Mouse (Mus musculus): ENCODE data around the gene Stat5b. TPM values are rescaled to one million over a fixed set of nuclear protein-coding genes. Genes with fewer than 3 reads are reported as not detected.

Gene Stat5b
- polyA plus RNA-seq, 1 experiment from 2014 or later = 25.3 TPM

DNA sequence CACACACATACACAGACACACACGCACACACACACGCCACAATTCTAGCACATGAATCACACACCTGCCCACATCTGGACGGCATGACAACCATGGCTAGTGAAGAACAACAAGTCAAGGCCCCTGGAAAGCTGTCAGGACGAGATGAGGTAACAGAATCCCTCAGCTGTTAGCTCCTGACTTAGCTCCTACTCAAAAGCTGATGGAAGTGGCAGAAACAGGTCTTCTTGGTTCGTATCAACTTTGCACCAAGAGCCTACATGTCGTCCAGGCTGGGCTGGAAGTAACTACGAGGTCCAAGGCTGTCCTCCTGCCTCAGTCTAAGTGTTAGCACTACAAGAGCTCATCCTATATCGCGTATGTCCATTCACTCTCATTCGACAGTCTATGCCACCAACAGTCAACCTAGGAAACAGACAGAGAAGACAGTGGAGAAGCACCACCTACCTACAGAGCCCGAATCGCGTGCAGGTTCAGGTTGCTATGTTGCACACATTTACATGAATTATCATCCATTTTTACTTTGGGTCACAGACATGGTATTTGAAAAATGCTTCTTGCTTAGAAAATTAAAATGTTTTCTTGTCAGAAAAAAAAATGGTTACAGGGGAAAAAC, 28.8 kb downstream of the Stat5b start:
- peaks cover 70% of the 10 kb centered on the region for H3K4me1 ChIP-seq (replicated peaks)
- WGBS = 84% methylated on average over 13 of the region's 13 CpGs
- H3K27me3 ChIP-seq = no peaks in the 10 kb centered on the region
- H3K27ac ChIP-seq = peak overlapping the region; percentile 70; the same call in 1 of the 2 replicates
- no peak overlapping the region for H3K4me3 ChIP-seq
- H3K9me3 ChIP-seq (replicated peaks) = no peaks in the 10 kb centered on the region
- no peak for ATAC-seq (replicated peaks; ENCODE audit: insufficient number of reproducible peaks, insufficient read depth, low FRiP score, low read depth)
- peak overlapping the region; percentile 47; the same call in 1 of the 2 replicates for H3K4me2 ChIP-seq
- no peaks in the 10 kb centered on the region for H3K36me3 ChIP-seq
- no peak overlapping the region for H3K9ac ChIP-seq

DNA sequence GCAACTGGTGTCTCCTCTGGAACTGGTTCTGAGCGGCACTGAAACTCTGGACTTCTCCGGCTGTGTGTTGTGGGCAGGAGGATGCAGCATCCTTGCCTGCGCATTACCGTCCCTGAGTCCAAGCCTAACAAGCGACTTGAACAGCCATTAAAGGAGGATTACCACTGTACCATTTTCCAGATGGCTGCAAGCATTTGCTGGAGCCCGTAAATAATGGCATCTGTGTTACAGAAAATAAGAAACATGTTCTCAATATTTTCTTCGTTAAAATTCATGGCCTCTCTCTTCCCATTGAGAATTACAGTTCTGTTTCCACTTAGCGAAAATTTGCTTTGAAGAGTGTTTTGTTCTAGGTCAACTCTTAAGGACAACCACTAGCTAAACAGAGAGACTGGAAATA, 30.5 kb downstream of the Stat5b start:
- Histone ChIP-seq H3K4me1 (replicated peaks) (peaks cover 72% of the 10 kb centered on the region), H3K4me3 (no peak overlapping the region)

DNA sequence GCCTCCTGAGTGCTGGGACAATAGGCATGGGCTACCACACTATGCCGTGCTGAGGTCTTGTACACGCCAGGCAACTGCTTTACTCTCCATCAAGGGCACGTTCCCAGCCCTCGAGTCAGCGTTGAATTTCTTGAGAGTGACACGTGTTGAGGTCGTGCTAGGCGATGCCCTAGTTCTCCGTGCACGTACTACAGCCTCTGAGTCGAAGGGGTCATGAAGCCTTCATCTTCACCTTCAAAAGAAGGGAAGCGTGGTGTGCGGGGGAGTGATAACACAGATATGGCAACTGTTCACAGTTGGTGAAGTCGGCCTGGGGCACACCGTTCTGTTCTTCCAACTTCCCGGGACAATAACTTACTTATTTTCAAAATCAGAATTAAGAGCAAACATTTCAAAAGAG, 30.9 kb downstream of the Stat5b start:
- no peak overlapping the region for H3K27ac ChIP-seq
- no peak overlapping the region for H3K4me3 ChIP-seq
- no peak overlapping the region for H3K9ac ChIP-seq
- peaks cover 72% of the 10 kb centered on the region for H3K4me1 ChIP-seq (replicated peaks)
- no peaks in the 10 kb centered on the region for H3K27me3 ChIP-seq
- no peak overlapping the region for H3K4me2 ChIP-seq
- H3K36me3 ChIP-seq = no peaks in the 10 kb centered on the region
- WGBS = 56% methylated on average over 16 of the region's 16 CpGs
- no peak for ATAC-seq (replicated peaks; ENCODE audit: insufficient number of reproducible peaks, insufficient read depth, low FRiP score, low read depth)
- no peaks in the 10 kb centered on the region for H3K9me3 ChIP-seq (replicated peaks)

More for the DNA sequence above, 30.5 kb downstream of the Stat5b start:
- H3K4me2 ChIP-seq = no peak overlapping the region
- H3K9ac ChIP-seq = no peak overlapping the region
- 89% methylated on average over 8 of the region's 8 CpGs for WGBS
- H3K27ac ChIP-seq = no peak overlapping the region
- H3K9me3 ChIP-seq (replicated peaks) = no peaks in the 10 kb centered on the region
- ATAC-seq (replicated peaks; ENCODE audit: insufficient number of reproducible peaks, insufficient read depth, low FRiP score, low read depth) = no peak
- H3K36me3 ChIP-seq = no peaks in the 10 kb centered on the region
- H3K27me3 ChIP-seq = no peaks in the 10 kb centered on the region

DNA sequence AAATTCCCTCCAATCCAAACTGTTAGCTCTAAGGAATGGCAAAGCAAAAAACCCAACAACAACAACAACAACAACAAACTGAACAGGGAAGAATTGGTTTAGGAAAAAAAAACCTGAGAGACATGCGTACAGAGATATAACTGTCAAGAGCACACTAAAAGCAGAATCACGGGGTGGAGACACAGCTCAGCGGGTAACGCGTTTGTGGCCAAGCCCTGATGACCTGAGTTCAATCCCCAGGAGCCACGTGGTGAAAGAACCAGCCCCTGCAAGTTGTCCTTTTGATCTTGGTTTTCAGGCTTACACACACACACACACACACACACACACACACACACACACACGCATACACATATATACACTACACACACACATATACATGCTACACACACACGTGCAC, 31.5 kb downstream of the Stat5b start:
- Histone ChIP-seq H3K9ac (no peak overlapping the region), H3K4me1 (replicated peaks) (peaks cover 71% of the 10 kb centered on the region), H3K27me3 (no peaks in the 10 kb centered on the region), H3K4me3 (no peak overlapping the region), H3K9me3 (replicated peaks) (no peaks in the 10 kb centered on the region), H3K27ac (no peak overlapping the region), H3K4me2 (no peak overlapping the region), H3K36me3 (no peaks in the 10 kb centered on the region)
- no peak for ATAC-seq (replicated peaks; ENCODE audit: insufficient number of reproducible peaks, insufficient read depth, low FRiP score, low read depth)
- 79% methylated on average over 8 of the region's 8 CpGs for WGBS

DNA sequence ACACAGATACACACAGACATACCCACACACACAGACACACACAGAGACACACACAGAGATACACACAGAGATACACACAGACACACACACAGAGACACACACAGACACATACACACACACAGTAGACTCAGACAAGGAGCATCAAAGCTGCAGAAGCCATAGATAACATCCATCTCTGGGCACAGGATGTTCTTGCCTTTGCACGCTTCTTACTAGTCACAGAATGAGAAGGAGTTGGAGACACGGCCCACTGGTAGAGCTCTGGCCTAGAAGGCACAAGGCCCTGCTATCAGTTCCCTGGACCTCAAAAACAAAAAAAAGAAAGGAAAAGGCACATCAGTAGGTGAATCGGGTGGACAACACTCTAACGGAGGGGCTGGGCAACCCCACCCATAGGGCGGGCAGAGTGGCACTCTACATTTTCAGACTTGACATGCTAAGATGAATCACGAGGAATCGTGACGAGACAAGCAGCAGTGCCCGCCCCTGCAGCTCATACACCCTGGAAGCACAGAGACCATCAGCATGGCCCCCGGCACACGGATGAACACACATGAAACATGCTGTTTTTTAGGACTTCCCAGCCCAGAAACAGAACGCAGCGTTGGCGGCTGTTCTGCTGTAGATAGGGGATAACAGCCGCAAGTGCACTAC, 32.0 kb downstream of the Stat5b start:
- WGBS = 86% methylated on average over 15 of the region's 15 CpGs
- H3K4me3 ChIP-seq = no peak overlapping the region
- peaks cover 65% of the 10 kb centered on the region for H3K4me1 ChIP-seq (replicated peaks)
- no peaks in the 10 kb centered on the region for H3K36me3 ChIP-seq
- no peaks in the 10 kb centered on the region for H3K27me3 ChIP-seq
- H3K9me3 ChIP-seq (replicated peaks) = no peaks in the 10 kb centered on the region
- ATAC-seq (replicated peaks; ENCODE audit: insufficient number of reproducible peaks, insufficient read depth, low FRiP score, low read depth) = no peak
- no peak overlapping the region for H3K4me2 ChIP-seq
- H3K27ac ChIP-seq = no peak overlapping the region
- H3K9ac ChIP-seq = no peak overlapping the region

DNA sequence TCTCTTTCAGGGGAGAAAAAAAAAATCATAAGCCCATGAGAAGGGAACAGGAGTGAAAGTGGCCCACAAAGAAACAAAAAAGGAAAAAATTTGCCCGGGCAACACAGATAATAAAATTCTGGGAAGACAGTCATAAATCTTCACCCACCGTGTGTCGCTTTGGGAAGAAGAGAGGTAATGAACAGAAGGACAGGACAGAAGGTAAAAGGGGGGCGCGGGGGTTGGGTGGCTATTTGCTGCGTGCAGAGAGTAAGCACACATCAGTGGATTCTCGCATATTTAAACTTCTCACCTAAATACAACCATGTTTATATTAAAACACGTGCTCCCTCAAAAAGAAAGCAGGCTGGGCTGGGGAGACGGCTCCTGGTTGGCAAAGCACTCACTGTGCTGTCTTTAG, 33.2 kb downstream of the Stat5b start:
- no peak for ATAC-seq (replicated peaks; ENCODE audit: insufficient number of reproducible peaks, insufficient read depth, low FRiP score, low read depth)
- no peaks in the 10 kb centered on the region for H3K36me3 ChIP-seq
- WGBS = 76% methylated on average over 9 of the region's 9 CpGs

DNA sequence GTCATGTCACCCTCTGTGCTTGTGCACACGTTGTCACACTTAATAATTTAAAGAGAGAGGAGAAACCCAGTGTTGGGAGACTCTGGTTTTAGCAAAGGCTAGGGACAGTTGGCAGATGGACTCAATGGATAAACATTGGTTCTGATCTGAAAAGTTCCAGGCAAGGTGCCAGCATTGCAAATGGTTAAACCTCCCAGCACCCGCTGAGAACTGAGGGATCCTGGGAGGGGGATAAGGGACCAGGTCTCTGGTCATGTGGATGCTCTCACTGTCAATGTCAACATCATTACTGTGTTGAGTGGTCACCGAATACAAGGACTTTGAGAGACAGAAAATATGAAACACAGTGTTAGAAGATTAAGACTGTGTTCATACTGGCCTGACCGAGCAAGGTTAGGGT, 33.7 kb downstream of the Stat5b start:
- 49% methylated on average over 4 of the region's 4 CpGs for WGBS
- peaks cover 56% of the 10 kb centered on the region for H3K4me1 ChIP-seq (replicated peaks)

More for the DNA sequence above, 33.2 kb downstream of the Stat5b start:
- no peak overlapping the region for H3K27ac ChIP-seq
- H3K9ac ChIP-seq = no peak overlapping the region
- H3K4me1 ChIP-seq (replicated peaks) = peaks cover 59% of the 10 kb centered on the region
- no peaks in the 10 kb centered on the region for H3K9me3 ChIP-seq (replicated peaks)
- H3K4me2 ChIP-seq = no peak overlapping the region
- no peaks in the 10 kb centered on the region for H3K27me3 ChIP-seq
- no peak overlapping the region for H3K4me3 ChIP-seq

DNA sequence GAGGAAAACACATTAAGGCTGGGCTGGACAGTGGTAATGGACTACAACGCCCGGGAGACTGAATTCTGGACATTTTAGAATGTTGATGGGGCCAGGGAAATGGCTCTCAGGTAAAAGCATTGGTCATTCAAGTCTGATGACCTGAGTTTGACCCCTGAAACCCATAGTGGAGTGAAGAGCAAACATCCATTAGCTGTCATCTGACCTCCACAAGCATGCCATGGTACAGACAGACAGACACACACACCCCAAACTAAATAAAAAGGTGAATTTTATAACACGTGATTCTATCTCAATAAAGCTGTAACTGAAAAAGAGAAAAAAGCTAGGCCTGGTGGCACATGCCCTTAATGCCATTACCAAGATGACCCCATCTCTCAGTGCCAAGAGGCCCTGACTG, 34.2 kb downstream of the Stat5b start:
- H3K4me2 ChIP-seq = no peak overlapping the region
- H3K4me3 ChIP-seq = no peak overlapping the region
- no peak overlapping the region for H3K27ac ChIP-seq
- no peaks in the 10 kb centered on the region for H3K9me3 ChIP-seq (replicated peaks)
- ATAC-seq (replicated peaks; ENCODE audit: insufficient number of reproducible peaks, insufficient read depth, low FRiP score, low read depth) = no peak
- peaks cover 52% of the 10 kb centered on the region for H3K4me1 ChIP-seq (replicated peaks)
- H3K27me3 ChIP-seq = no peaks in the 10 kb centered on the region
- WGBS = 63% methylated on average over 3 of the region's 3 CpGs
- H3K36me3 ChIP-seq = no peaks in the 10 kb centered on the region
- no peak overlapping the region for H3K9ac ChIP-seq

More for the DNA sequence above, 33.7 kb downstream of the Stat5b start:
- Histone ChIP-seq H3K27me3 (no peaks in the 10 kb centered on the region), H3K4me3 (no peak overlapping the region), H3K9ac (no peak overlapping the region), H3K27ac (no peak overlapping the region), H3K9me3 (replicated peaks) (no peaks in the 10 kb centered on the region), H3K36me3 (no peaks in the 10 kb centered on the region), H3K4me2 (no peak overlapping the region)
- no peak for ATAC-seq (replicated peaks; ENCODE audit: insufficient number of reproducible peaks, insufficient read depth, low FRiP score, low read depth)

DNA sequence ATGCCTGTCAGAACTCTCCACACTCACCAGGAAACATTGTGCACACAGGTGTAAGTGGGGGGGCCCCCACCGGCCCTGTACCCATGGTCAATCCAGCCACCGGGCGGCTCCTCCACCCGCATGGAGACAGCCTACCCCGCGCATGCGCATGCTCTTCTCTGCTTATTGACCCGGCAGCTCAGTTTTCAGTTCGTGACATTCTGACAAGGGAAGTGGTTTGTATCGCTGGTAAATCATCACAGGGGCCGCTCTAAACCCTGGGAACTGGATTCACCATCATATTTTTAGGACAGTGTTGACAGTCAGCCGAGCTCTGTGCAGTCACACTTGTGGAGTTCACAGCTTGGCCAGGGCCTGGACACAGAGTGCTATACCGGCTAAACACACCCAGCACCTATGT, 36.0 kb downstream of the Stat5b start:
- Histone ChIP-seq H3K4me2 (peak overlapping the region; percentile 52), H3K36me3 (no peaks in the 10 kb centered on the region), H3K9me3 (replicated peaks) (no peaks in the 10 kb centered on the region), H3K4me1 (replicated peaks) (peaks cover 55% of the 10 kb centered on the region), H3K4me3 (peak overlapping the region; percentile 19), H3K27me3 (no peaks in the 10 kb centered on the region), H3K27ac (peak overlapping the region; percentile 74), H3K9ac (0 out of 2 replicates have a peak overlapping the region, but pooled peaks have one; percentile 3)
- peak; percentile 66 for ATAC-seq (replicated peaks; ENCODE audit: insufficient number of reproducible peaks, insufficient read depth, low FRiP score, low read depth)
- 20% methylated on average over 13 of the region's 13 CpGs for WGBS

DNA sequence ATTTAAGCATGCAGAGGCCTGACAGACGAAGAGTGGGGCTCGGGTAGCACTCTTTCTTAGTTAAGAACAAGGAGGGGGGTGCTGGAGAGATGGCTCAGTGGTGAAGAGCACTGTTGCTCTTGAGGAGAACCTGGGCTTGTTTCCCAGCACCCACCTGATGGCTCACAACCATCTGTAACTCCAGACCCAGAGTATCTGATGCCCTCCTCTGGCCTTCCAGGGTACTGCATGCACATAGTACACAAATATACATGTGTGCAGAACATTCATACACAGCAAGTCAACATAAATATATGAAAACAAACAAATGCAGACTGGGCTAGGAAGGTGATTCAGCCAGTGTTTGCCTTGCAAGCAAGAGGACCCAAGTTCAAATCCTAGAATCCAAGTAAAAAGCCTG, 39.4 kb downstream of the Stat5b start:
- no peak for ATAC-seq (replicated peaks; ENCODE audit: insufficient number of reproducible peaks, insufficient read depth, low FRiP score, low read depth)
- Histone ChIP-seq H3K27me3 (no peaks in the 10 kb centered on the region), H3K4me1 (replicated peaks) (peaks cover 43% of the 10 kb centered on the region), H3K36me3 (no peaks in the 10 kb centered on the region), H3K4me3 (no peak overlapping the region), H3K9me3 (replicated peaks) (no peaks in the 10 kb centered on the region), H3K9ac (no peak overlapping the region), H3K4me2 (peak overlapping the region; percentile 0; the same call in 1 of the 2 replicates), H3K27ac (peak overlapping the region; percentile 55)
- WGBS = 93% methylated on average over 2 of the region's 2 CpGs

DNA sequence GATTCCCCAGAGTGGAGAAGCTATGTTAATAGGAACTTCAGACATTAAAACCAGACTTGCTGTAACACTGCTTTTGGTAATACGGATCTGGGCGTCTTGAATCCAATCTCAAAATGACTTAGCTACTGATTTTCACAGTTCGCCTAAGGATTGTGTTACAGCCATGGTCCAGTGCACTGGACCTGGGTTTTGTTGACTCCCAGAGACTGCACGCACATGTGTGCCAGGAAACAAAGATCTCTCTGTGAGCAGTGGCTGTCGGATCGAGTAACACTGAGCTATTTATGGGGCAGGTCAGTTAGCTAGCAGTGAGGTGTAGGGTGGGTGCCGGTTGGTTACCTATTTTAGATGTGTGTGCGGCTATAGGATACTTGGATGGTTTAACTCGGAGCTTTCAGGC, 40.0 kb downstream of the Stat5b start:
- ATAC-seq (replicated peaks; ENCODE audit: insufficient number of reproducible peaks, insufficient read depth, low FRiP score, low read depth) = 0 out of 2 replicates have a peak, but pooled peaks have one; percentile 51
- peak overlapping the region; percentile 55 for H3K27ac ChIP-seq
- H3K36me3 ChIP-seq = no peaks in the 10 kb centered on the region
- H3K4me3 ChIP-seq = no peak overlapping the region
- no peak overlapping the region for H3K9ac ChIP-seq
- 43% methylated on average over 9 of the region's 9 CpGs for WGBS
- peak overlapping the region; percentile 0; the same call in 1 of the 2 replicates for H3K4me2 ChIP-seq
- H3K4me1 ChIP-seq (replicated peaks) = peaks cover 43% of the 10 kb centered on the region
- no peaks in the 10 kb centered on the region for H3K27me3 ChIP-seq
- no peaks in the 10 kb centered on the region for H3K9me3 ChIP-seq (replicated peaks)
